Mouse (Mus musculus) liver, embryonic 14.5 days (tissue): ENCODE data around the gene Plpp3. TPM values are rescaled to one million over a fixed set of nuclear protein-coding genes. Genes with fewer than 3 reads are reported as not detected.

Experiments
- ATAC-seq: fragments of 200-750 bp; cut with Nextera tagmentation; 2 replicates; pipeline ENCODE4 v1.8.0; 2017; ENCODE audit warnings: moderate number of reproducible peaks, mild to moderate bottlenecking, moderate library complexity; ENCODE audit not compliant: insufficient read depth
- DNase-seq, 3 experiments: peaks; one replicate each; pipeline ENCODE4 v3.0.0-alpha.2; 2012 to 2013; ENCODE audit warnings: low read depth in 3 of 3, low spot score in 3 of 3
- H3K27ac ChIP-seq: fragments of 300-500 bp; sonication (generic); 2 replicates; pipeline ENCODE4 v1.5.1; 2014; ENCODE audit warnings: moderate library complexity, mild to moderate bottlenecking, control low read depth, inconsistent platforms
- H3K27me3 ChIP-seq: fragments of 300-500 bp; sonication (generic); 2 replicates; pipeline ENCODE4 v1.6.1; 2014; ENCODE audit warnings: mild to moderate bottlenecking, low read length, moderate library complexity; ENCODE audit not compliant: control insufficient read depth, insufficient read depth
- H3K36me3 ChIP-seq: fragments of 300-500 bp; sonication (generic); replicated peaks from 2 replicates; pipeline ENCODE4 v1.6.1; 2014; ENCODE audit warnings: low read depth; ENCODE audit not compliant: control insufficient read depth, insufficient read depth
- H3K4me1 ChIP-seq, 2 experiments: fragments of 200-500 bp in 1 of 2; fragments of 300-500 bp in 1 of 2; sonication (generic) in 1 of 2; replicated peaks; 2 replicates each; pipeline ENCODE4 v1.6.1; 2012 to 2014; ENCODE audit warnings: antibody characterized with exemption in 1 of 2, inconsistent platforms in 1 of 2, low read length in 1 of 2; ENCODE audit not compliant: control insufficient read depth in 2 of 2, insufficient read depth in 2 of 2
- H3K4me2 ChIP-seq: fragments of 300-500 bp; sonication (generic); 2 replicates; pipeline ENCODE4 v1.6.1; 2014; ENCODE audit warnings: low read depth, mild to moderate bottlenecking, control low read depth, moderate library complexity
- H3K4me3 ChIP-seq, 2 experiments: fragments of 200-500 bp in 1 of 2; fragments of 300-500 bp in 1 of 2; sonication (generic) in 1 of 2; 2 replicates each; pipeline ENCODE4 v1.5.1; 2012 to 2014; ENCODE audit warnings: low read depth in 2 of 2, low read length in 2 of 2, mild to moderate bottlenecking in 2 of 2, control low read depth in 1 of 2, inconsistent platforms in 1 of 2, moderate library complexity in 1 of 2; ENCODE audit not compliant: insufficient read depth in 1 of 2
- H3K9ac ChIP-seq: fragments of 300-500 bp; sonication (generic); replicated peaks from 2 replicates; pipeline ENCODE4 v1.6.1; 2014; ENCODE audit warnings: mild to moderate bottlenecking, control low read depth, moderate library complexity
- H3K9me3 ChIP-seq: fragments of 300-500 bp; sonication (generic); 2 replicates; pipeline ENCODE4 v1.6.1; 2016; ENCODE audit warnings: low read length, mixed read lengths; ENCODE audit not compliant: control insufficient read depth
- CTCF ChIP-seq: IDR thresholded peaks from 2 replicates; pipeline ENCODE4 v1.5.1; 2016; ENCODE audit warnings: antibody characterized with exemption, low read depth, control low read depth
- EP300 ChIP-seq: IDR thresholded peaks from 2 replicates; pipeline ENCODE4 v1.6.1; 2016; ENCODE audit warnings: antibody characterized with exemption, low read depth
- WGBS: fragments of 180-500 bp; shearing (Covaris S2); extraction: QIAGEN DNeasy Blood & Tissue Kit; methylation state at CpG from one replicate; pipeline ENCODE4 v1.1.7; 2014; ENCODE audit not compliant: insufficient replicate concordance; 5-methylcytosine and 5-hydroxymethylcytosine counted together
- polyA plus RNA-seq, 2 experiments: library from polyadenylated mRNA; depleted of rRNA in 1 of 2; stranded (reverse) in 1 of 2; unstranded in 1 of 2; fragments of >200 nt; fragmentation: Nextera tagmentation in 1 of 2; extraction: Ambion mirVana in 1 of 2; gene quantifications; 2 replicates each; pipeline versions ENCODE4 v1.2.1 to v1.2.3; 2012 to 2014

Plpp3 gene
- polyA plus RNA-seq (2012; rRNA removed) (5.6 and 5.7 TPM in 2 replicates), polyA plus RNA-seq (2014; fragmentation: Nextera tagmentation; extraction: Ambion mirVana) (7.0 and 9.6 TPM in 2 replicates)

- no peaks in the 10 kb centered on the region for H3K9me3 ChIP-seq
- ATAC-seq: peak; percentile 56
- TF ChIP-seq CTCF (no peak), EP300 (no peak)
- WGBS: 1% methylated on average over 76 of the region's 77 CpGs
- peaks cover 0 to 1% of the 10 kb centered on the region in 2 experiments; a peak in 1 of 4 replicates for H3K4me1 ChIP-seq
- peak within 1 kb of the TSS; percentile 58 to 70 for H3K4me3 ChIP-seq
- H3K4me2 ChIP-seq: peak within 1 kb of the TSS; percentile 47
- peak within 1 kb of the TSS; percentile 23; the same call in 1 of the 2 replicates for H3K9ac ChIP-seq
- no peaks in the 10 kb centered on the region for H3K36me3 ChIP-seq
- peak in 2 of 3 experiments; percentile 9 to 24 for DNase-seq
- no peak within 1 kb of the TSS for H3K27ac ChIP-seq
- H3K27me3 ChIP-seq: peaks cover 27% of the 10 kb centered on the region
Measured at GRCm38 (mm10) chr4:105157276-105158168, at the start of gene Plpp3. TSS of gene Plpp3 (plus strand) at chr4:105157347.

GRCm38 (mm10) chr4:105107943-105108640 lies 49.1 kb upstream of the Plpp3 start:
- ATAC-seq: no peak
- H3K9ac ChIP-seq: no peak overlapping the region
- no peak for DNase-seq
- H3K4me1 ChIP-seq: peaks cover 0 to 3% of the 10 kb centered on the region in 2 experiments; a peak in 1 of 4 replicates
- H3K4me2 ChIP-seq: no peak overlapping the region
- no peak overlapping the region for H3K4me3 ChIP-seq
- no peaks in the 10 kb centered on the region for H3K36me3 ChIP-seq
- WGBS: 45% methylated on average over 12 of the region's 12 CpGs
- H3K27me3 ChIP-seq: peaks cover 23% of the 10 kb centered on the region
- H3K27ac ChIP-seq: no peak overlapping the region
- no peak for TF ChIP-seq EP300
- no peak for TF ChIP-seq CTCF
- no peaks in the 10 kb centered on the region for H3K9me3 ChIP-seq

- H3K27me3 ChIP-seq: peaks cover 23% of the 10 kb centered on the region
- H3K9ac ChIP-seq: no peak overlapping the region
- WGBS: 21% methylated on average over 5 of the region's 5 CpGs
- DNase-seq: no peak
- no peaks in the 10 kb centered on the region for H3K9me3 ChIP-seq
- peak overlapping the region in 1 of 2 experiments; percentile 51; a peak in 1 of 4 replicates for H3K4me3 ChIP-seq
- H3K4me2 ChIP-seq: peak overlapping the region; percentile 64
- ATAC-seq: no peak
- H3K4me1 ChIP-seq: peaks cover 0 to 3% of the 10 kb centered on the region in 2 experiments; a peak in 1 of 4 replicates
- H3K27ac ChIP-seq: no peak overlapping the region
- no peaks in the 10 kb centered on the region for H3K36me3 ChIP-seq
- TF ChIP-seq CTCF: no peak
- TF ChIP-seq EP300: no peak
Measured at GRCm38 (mm10) chr4:105108641-105109198, 48.4 kb upstream of the Plpp3 start.

- Histone ChIP-seq H3K9ac (no peak within 1 kb of the TSS), H3K27ac (no peak within 1 kb of the TSS), H3K9me3 (no peaks in the 10 kb centered on the region), H3K4me2 (peak within 1 kb of the TSS; percentile 64), H3K36me3 (no peaks in the 10 kb centered on the region), H3K27me3 (peaks cover 23% of the 10 kb centered on the region), H3K4me3 (peak within 1 kb of the TSS; percentile 43 to 51), H3K4me1 (peaks cover 0 to 3% of the 10 kb centered on the region in 2 experiments; a peak in 1 of 4 replicates)
- DNase-seq (no peak), ATAC-seq (no peak)
- TF ChIP-seq CTCF (no peak), EP300 (no peak)
- 1% methylated on average over 71 of the region's 80 CpGs for WGBS
Measured at GRCm38 (mm10) chr4:105109199-105109989, 47.8 kb upstream of the Plpp3 start, which contains the start of gene Prkaa2. TSS of gene Prkaa2 (minus strand) at chr4:105109890.
